Mouse (Mus musculus): ENCODE measurements around the gene Arel1.

DNA sequence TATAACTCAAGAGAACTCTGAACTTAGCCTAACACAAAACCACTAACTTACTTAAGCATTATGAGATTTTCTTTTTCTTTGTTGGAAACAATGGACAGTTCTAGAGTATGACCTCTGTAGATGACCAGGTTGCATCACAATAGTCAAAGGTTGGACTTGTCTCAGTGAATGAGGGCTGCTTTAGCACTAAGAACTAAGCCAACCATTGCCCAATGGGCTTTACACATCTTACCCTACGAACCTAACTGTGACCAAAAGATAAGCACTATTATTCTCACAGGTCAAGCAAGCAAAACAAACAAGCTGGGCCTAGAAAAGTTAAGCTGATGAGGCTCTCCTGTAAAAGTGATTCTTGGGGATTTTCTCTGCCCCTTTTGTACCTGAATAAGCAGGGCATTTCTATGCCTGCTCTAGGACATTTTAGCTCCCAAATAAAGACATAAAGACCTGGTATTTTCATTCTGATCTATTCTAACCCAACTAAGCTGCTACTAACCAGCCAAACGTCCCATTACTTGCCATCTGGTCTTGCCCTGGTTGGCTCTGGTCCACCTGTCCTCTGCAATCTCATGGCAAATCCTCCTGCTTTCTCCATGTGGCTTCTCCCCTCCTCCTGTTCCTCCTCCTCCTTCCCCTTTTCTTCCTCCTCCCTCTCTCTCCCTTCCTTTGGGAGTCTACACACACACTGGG, 22.7 kb downstream of the Arel1 start:
- TF ChIP-seq CTCF (IDR thresholded peaks at IDR 0.05; ENCODE audit: extremely low read depth, insufficient read depth, low read length) (no peak), POLR2A (IDR thresholded peaks at IDR 0.05; ENCODE audit: extremely low read depth, insufficient read depth, low read length) (no peak)

All from cortical plate, adult 2 months (tissue).